ENCODE assay signal across 8 mouse cellular contexts in the genomic region with DNA sequence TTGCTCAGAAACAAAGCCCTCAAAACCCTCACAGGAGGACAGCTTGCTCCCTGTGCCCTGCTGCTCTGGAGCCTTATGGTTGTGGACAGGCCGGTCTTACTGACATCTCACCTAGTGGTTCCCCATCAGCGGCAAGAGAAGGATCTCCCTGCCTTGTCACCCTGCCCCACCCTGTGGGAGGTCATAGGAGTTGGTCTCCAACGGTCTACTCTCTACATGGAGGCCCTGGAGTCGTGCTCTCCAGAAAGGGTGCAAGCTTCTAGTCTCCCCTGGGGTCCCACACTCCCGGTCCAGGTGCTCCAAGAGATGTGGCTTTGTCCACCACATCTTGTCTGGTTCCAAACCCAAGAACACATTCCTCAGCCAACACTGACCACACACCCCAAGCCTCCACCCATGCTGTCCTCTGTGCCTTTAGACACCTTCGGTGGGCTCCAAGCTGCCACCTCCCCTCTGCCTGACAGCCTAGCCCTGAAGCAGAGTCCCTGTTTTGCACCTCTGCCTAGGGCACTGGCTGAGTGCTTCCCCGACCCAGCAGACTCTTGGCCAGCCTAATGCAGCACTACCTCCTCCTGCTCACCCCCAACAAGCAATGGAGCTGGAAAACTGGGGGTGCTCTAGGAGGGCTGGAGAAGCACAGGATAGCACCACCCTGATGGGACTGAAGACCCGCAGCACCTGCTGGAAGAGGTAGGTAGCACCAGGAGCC. TPM values are rescaled to one million over a fixed set of nuclear protein-coding genes. Genes with fewer than 3 reads are reported as not detected.
A peak's percentile ranks its signal among the peaks of the same experiment; 100 is the strongest.
DNase-seq lines count a peak whose midpoint lies in the region; ATAC-seq and TF ChIP-seq lines count a peak whose summit lies in the region.

No protein-coding gene starts in this region.

- no peaks in the 10 kb centered on the region for H3K27me3 ChIP-seq in kidney, adult 2 months (replicated peaks; ENCODE audit: control insufficient read depth, insufficient read depth, low read length)
- no peaks in the 10 kb centered on the region for H3K27me3 ChIP-seq in hindbrain, embryonic 14.5 days (ENCODE audit: control insufficient read depth, insufficient read depth, low read length)
- H3K27me3 ChIP-seq in midbrain, postnatal 0 days (ENCODE audit: insufficient read depth, low read length): no peaks in the 10 kb centered on the region

- no peak for DNase-seq in kidney, adult 2 months
- no peak for DNase-seq in kidney, adult 11 months
- DNase-seq in adipocyte (ENCODE audit: low spot score): peak; percentile 47
- DNase-seq in hindbrain, embryonic 14.5 days (ENCODE audit: low spot score): no peak
- no peak for DNase-seq in midbrain, postnatal 0 days (ENCODE audit: low spot score)
- DNase-seq in layer of hippocampus, adult 18-20 months (ENCODE audit: low spot score in 2 of 2): no peak
- no peak for DNase-seq in spleen, adult 12 weeks (ENCODE audit: low spot score)
- no peak for DNase-seq in kidney, postnatal 36 days

- no peak overlapping the region for H3K27ac ChIP-seq in kidney, adult 2 months (ENCODE audit: insufficient read depth, low read depth, low read length)
- peak overlapping the region; percentile 85 for H3K27ac ChIP-seq in hindbrain, embryonic 14.5 days
- H3K27ac ChIP-seq in midbrain, postnatal 0 days (ENCODE audit: low read depth, low read length): peak overlapping the region; percentile 84

- no peaks in the 10 kb centered on the region for H3K36me3 ChIP-seq in kidney, adult 2 months (ENCODE audit: control insufficient read depth, insufficient read depth, low read length)
- H3K36me3 ChIP-seq in hindbrain, embryonic 14.5 days (replicated peaks; ENCODE audit: control insufficient read depth, insufficient read depth): peaks cover 11% of the 10 kb centered on the region
- H3K36me3 ChIP-seq in midbrain, postnatal 0 days (ENCODE audit: insufficient read depth, low read length): no peaks in the 10 kb centered on the region; the same call in 1 of the 2 replicates

- H3K4me3 ChIP-seq in kidney, adult 2 months (ENCODE audit: insufficient read depth, low read depth, low read length): peak overlapping the region; percentile 73
- H3K4me3 ChIP-seq in hindbrain, embryonic 14.5 days (replicated peaks; ENCODE audit: low read length): peak overlapping the region; percentile 100
- peak overlapping the region; percentile 88 for H3K4me3 ChIP-seq in midbrain, postnatal 0 days (ENCODE audit: low read depth, low read length)

- WGBS in kidney, adult 2 months: 56% methylated on average over 8 of the region's 8 CpGs
- WGBS in hindbrain, embryonic 14.5 days: 28% methylated on average over 8 of the region's 8 CpGs
- WGBS in midbrain, postnatal 0 days: 24% methylated on average over 8 of the region's 8 CpGs

- H3K9ac ChIP-seq in hindbrain, embryonic 14.5 days: peak overlapping the region; percentile 98
- peak overlapping the region; percentile 92 for H3K9ac ChIP-seq in midbrain, postnatal 0 days (replicated peaks; ENCODE audit: low read length, poor library complexity, severe bottlenecking)

- 0 out of 2 replicates have a peak, but pooled peaks have one; percentile 1 for ATAC-seq in hindbrain, embryonic 14.5 days (ENCODE audit: low FRiP score)
- peak; percentile 6; the same call in 1 of the 2 replicates for ATAC-seq in midbrain, postnatal 0 days (ENCODE audit: low FRiP score)

- TF ChIP-seq CTCF in kidney, adult 2 months (conservative IDR thresholded peaks at IDR 0.05; ENCODE audit: insufficient read depth, insufficient read length, low read depth, low read length): no peak
- peak; percentile 44 for TF ChIP-seq CTCF in midbrain, postnatal 0 days (IDR thresholded peaks at IDR 0.05)

- H3K4me2 ChIP-seq in hindbrain, embryonic 14.5 days (replicated peaks): peak overlapping the region; percentile 97
- peak overlapping the region; percentile 93 for H3K4me2 ChIP-seq in midbrain, postnatal 0 days (ENCODE audit: low read depth, low read length, poor library complexity, severe bottlenecking)

- H3K9me3 ChIP-seq in hindbrain, embryonic 14.5 days (ENCODE audit: control insufficient read depth, low read length): no peaks in the 10 kb centered on the region
- no peaks in the 10 kb centered on the region for H3K9me3 ChIP-seq in midbrain, postnatal 0 days (ENCODE audit: low read length)

- no peak for TF ChIP-seq POLR2A in kidney, adult 2 months (IDR thresholded peaks at IDR 0.05; ENCODE audit: low read depth, low read length)

- peaks cover 7% of the 10 kb centered on the region; the same call in 1 of the 2 replicates for H3K4me1 ChIP-seq in kidney, adult 2 months (ENCODE audit: control insufficient read depth, insufficient read depth, low read length)
- peaks cover 41% of the 10 kb centered on the region for H3K4me1 ChIP-seq in hindbrain, embryonic 14.5 days (replicated peaks; ENCODE audit: control insufficient read depth, insufficient read depth, low read length)
- H3K4me1 ChIP-seq in midbrain, postnatal 0 days (ENCODE audit: insufficient read depth, low read length): peaks cover 26% of the 10 kb centered on the region

RNA-seq across cellular contexts. Expression of gene Plxna1, which starts 1.6 kb away (rescaled TPM):
- polyA plus RNA-seq in kidney, adult 2 months (2012; rRNA removed): 33.1 and 33.2 TPM in 2 replicates
- 47.3 and 53.3 TPM in 2 replicates for polyA plus RNA-seq in hindbrain, embryonic 14.5 days (2014; fragmentation: Nextera tagmentation; extraction: Ambion mirVana)
- 220 and 234 TPM in 2 replicates for total RNA-seq in midbrain, postnatal 0 days (2014; rRNA removed)
- 46.5 and 50.1 TPM in 2 replicates for polyA plus RNA-seq in midbrain, postnatal 0 days (2015; fragmentation: Nextera tagmentation; extraction: Ambion mirVana)
- 100 to 1,000 TPM; 112 to 119 TPM for total RNA-seq in layer of hippocampus, adult 18-20 months (2021)
